In genomic region chr11:95411453-95412013, GRCm38 (mm10) we compare ENCODE assay signal across 14 mouse cellular contexts. TPM values are rescaled to one million over a fixed set of nuclear protein-coding genes. Genes with fewer than 3 reads are reported as not detected.
DNase-seq lines count a peak whose midpoint lies in the region; ATAC-seq and TF ChIP-seq lines count a peak whose summit lies in the region.
"Had no signal": no experiment of that assay in that cellular context is flagged by ENCODE, and none has a peak within 500 bp of the region (broad histone marks: within the 10 kb centered on the region; RNA-seq: fewer than 3 reads in every experiment).

No protein-coding gene starts in this region.

- H3K4me2 ChIP-seq in lung, postnatal 0 days (replicated peaks; ENCODE audit: low read depth, low read length): no peak overlapping the region
- peak overlapping the region; percentile 28 for H3K4me2 ChIP-seq in embryonic facial prominence, embryonic 13.5 days
- no peak overlapping the region for H3K4me2 ChIP-seq in midbrain, postnatal 0 days (ENCODE audit: low read depth, low read length, poor library complexity, severe bottlenecking)
- H3K4me2 ChIP-seq: liver, embryonic 13.5 days had no signal

- no peaks in the 10 kb centered on the region for H3K36me3 ChIP-seq in lung, postnatal 0 days (ENCODE audit: insufficient read depth, low read length)
- no peaks in the 10 kb centered on the region for H3K36me3 ChIP-seq in embryonic facial prominence, embryonic 13.5 days
- H3K36me3 ChIP-seq in midbrain, postnatal 0 days (ENCODE audit: insufficient read depth, low read length): no peaks in the 10 kb centered on the region
- H3K36me3 ChIP-seq: liver, embryonic 13.5 days had no signal

- H3K27ac ChIP-seq in gastrocnemius, adult 2 months: peak overlapping the region; percentile 98
- 0 out of 2 replicates have a peak overlapping the region, but pooled peaks have one; percentile 28 for H3K27ac ChIP-seq in lung, postnatal 0 days (ENCODE audit: low read length)
- peak overlapping the region; percentile 64 for H3K27ac ChIP-seq in embryonic facial prominence, embryonic 13.5 days
- H3K27ac ChIP-seq in midbrain, postnatal 0 days (ENCODE audit: low read depth, low read length): 0 out of 2 replicates have a peak overlapping the region, but pooled peaks have one; percentile 12
- H3K27ac ChIP-seq: liver, embryonic 13.5 days had no signal

- no peak overlapping the region for H3K9ac ChIP-seq in lung, postnatal 0 days (replicated peaks; ENCODE audit: low read depth)
- no peak overlapping the region for H3K9ac ChIP-seq in embryonic facial prominence, embryonic 13.5 days
- no peak overlapping the region for H3K9ac ChIP-seq in midbrain, postnatal 0 days (replicated peaks; ENCODE audit: low read length, poor library complexity, severe bottlenecking)
- H3K9ac ChIP-seq: liver, embryonic 13.5 days had no signal

- 63% methylated on average over 6 of the region's 6 CpGs for WGBS in lung, postnatal 0 days
- 28% methylated on average over 6 of the region's 6 CpGs for WGBS in embryonic facial prominence, embryonic 13.5 days
- 48% methylated on average over 6 of the region's 6 CpGs for WGBS in midbrain, postnatal 0 days

- peaks cover 10% of the 10 kb centered on the region; the same call in 1 of the 2 replicates for H3K4me1 ChIP-seq in lung, postnatal 0 days (ENCODE audit: insufficient read depth, low read depth, low read length)
- H3K4me1 ChIP-seq in embryonic facial prominence, embryonic 13.5 days: peaks cover 27% of the 10 kb centered on the region
- peaks cover 12% of the 10 kb centered on the region for H3K4me1 ChIP-seq in midbrain, postnatal 0 days (ENCODE audit: insufficient read depth, low read length)

- no peaks in the 10 kb centered on the region for H3K27me3 ChIP-seq in lung, postnatal 0 days (replicated peaks; ENCODE audit: insufficient read depth, low read length)
- no peaks in the 10 kb centered on the region for H3K27me3 ChIP-seq in embryonic facial prominence, embryonic 13.5 days
- H3K27me3 ChIP-seq in midbrain, postnatal 0 days (ENCODE audit: insufficient read depth, low read length): no peaks in the 10 kb centered on the region

- no peak for DNase-seq in gastrocnemius, adult 2 months
- no peak for DNase-seq in gastrocnemius, adult 8-10 months (ENCODE audit: low spot score in 2 of 2)
- no peak for DNase-seq in lung, postnatal 0 days (ENCODE audit: low spot score)
- no peak for DNase-seq in lung, postnatal 4 days
- peak; percentile 15 for DNase-seq in midbrain, postnatal 0 days (ENCODE audit: low spot score)
- DNase-seq in left cerebral cortex, postnatal 10 days (ENCODE audit: extremely low spot score in 1 of 2, low spot score in 2 of 2): no peak
- DNase-seq: cerebellum, adult 18-20 months; kidney, postnatal 10 days; layer of hippocampus, adult 9-11 months; liver, embryonic 13.5 days; lung, postnatal 14 days; right cerebral cortex, postnatal 25 days had no signal

- H3K9me3 ChIP-seq in lung, postnatal 0 days (ENCODE audit: low read length): no peaks in the 10 kb centered on the region
- no peaks in the 10 kb centered on the region for H3K9me3 ChIP-seq in embryonic facial prominence, embryonic 13.5 days
- no peaks in the 10 kb centered on the region for H3K9me3 ChIP-seq in midbrain, postnatal 0 days (ENCODE audit: low read length)
- H3K9me3 ChIP-seq: liver, embryonic 13.5 days had no signal

- intact Hi-C loops in gastrocnemius, adult 2 months (cut with DNase I): no loop called here
- intact Hi-C loops in left cerebral cortex, postnatal 10 days (cut with DNase I): no loop called here

- H3K4me3 ChIP-seq in gastrocnemius, adult 2 months: no peak overlapping the region
- no peak overlapping the region for H3K4me3 ChIP-seq in lung, postnatal 0 days (ENCODE audit: low read depth, low read length)
- H3K4me3 ChIP-seq in embryonic facial prominence, embryonic 13.5 days: no peak overlapping the region
- H3K4me3 ChIP-seq in midbrain, postnatal 0 days (ENCODE audit: low read depth, low read length): no peak overlapping the region
- H3K4me3 ChIP-seq: liver, embryonic 13.5 days had no signal

- no peak for ATAC-seq in lung, postnatal 0 days
- ATAC-seq in embryonic facial prominence, embryonic 13.5 days (ENCODE audit: insufficient number of reproducible peaks, insufficient read depth, low FRiP score, low TSS enrichment, low read depth): no peak
- ATAC-seq in midbrain, postnatal 0 days (ENCODE audit: low FRiP score): no peak
- ATAC-seq: intestine, postnatal 0 days had no signal

- no peak for TF ChIP-seq EP300 in lung, postnatal 0 days (IDR thresholded peaks at IDR 0.05)

- no peak for TF ChIP-seq CTCF in gastrocnemius, adult 2 months (IDR thresholded peaks at IDR 0.05)
- TF ChIP-seq CTCF in lung, postnatal 0 days (IDR thresholded peaks at IDR 0.05): no peak
- no peak for TF ChIP-seq CTCF in midbrain, postnatal 0 days (IDR thresholded peaks at IDR 0.05)

RNA-seq across cellular contexts. Expression of gene Spop, which starts 2.3 kb away (rescaled TPM):
- 100 to 1,000 TPM; 190 to 208 TPM for total RNA-seq in gastrocnemius, adult 2 months (2021)
- 100 to 1,000 TPM; 183 to 223 (median 204) TPM for total RNA-seq in gastrocnemius, adult 8-10 months (2022)
- polyA plus RNA-seq in lung, postnatal 0 days (2015; fragmentation: Nextera tagmentation; extraction: Ambion mirVana): 140 and 185 TPM in 2 replicates
- polyA plus RNA-seq in embryonic facial prominence, embryonic 13.5 days (2015; fragmentation: Nextera tagmentation; extraction: Ambion mirVana): 147 and 185 TPM in 2 replicates
- 54.3 and 66.5 TPM in 2 replicates for total RNA-seq in midbrain, postnatal 0 days (2014; rRNA removed)
- polyA plus RNA-seq in midbrain, postnatal 0 days (2015; fragmentation: Nextera tagmentation; extraction: Ambion mirVana): 192 and 231 TPM in 2 replicates
- total RNA-seq in left cerebral cortex, postnatal 10 days (2021): 100 to 1,000 TPM; 140 to 143 TPM

RNA-seq across cellular contexts. Expression of gene Slc35b1, which starts 27.0 kb away (rescaled TPM):
- 10 to 100 TPM; 42.4 to 49.5 TPM for total RNA-seq in gastrocnemius, adult 2 months (2021)
- total RNA-seq in gastrocnemius, adult 8-10 months (2022): 10 to 100 TPM; 49.1 to 55.1 (median 51.9) TPM
- 87.3 and 96.8 TPM in 2 replicates for polyA plus RNA-seq in lung, postnatal 0 days (2015; fragmentation: Nextera tagmentation; extraction: Ambion mirVana)
- polyA plus RNA-seq in embryonic facial prominence, embryonic 13.5 days (2015; fragmentation: Nextera tagmentation; extraction: Ambion mirVana): 120 and 133 TPM in 2 replicates
- total RNA-seq in midbrain, postnatal 0 days (2014; rRNA removed): 92.4 and 99.1 TPM in 2 replicates
- polyA plus RNA-seq in midbrain, postnatal 0 days (2015; fragmentation: Nextera tagmentation; extraction: Ambion mirVana): 154 and 168 TPM in 2 replicates
- total RNA-seq in left cerebral cortex, postnatal 10 days (2021): 10 to 100 TPM; 78.8 to 79.4 TPM

Comparison
In these comparisons a context has a peak if more than half of its experiments do, and no peak if none do; other contexts are left out.
1. H3K27ac ChIP-seq: peak in every context shown above with its lines; median percentile 98 in gastrocnemius, adult 2 months; 64 in embryonic facial prominence, embryonic 13.5 days; 28 in lung, postnatal 0 days; 12 in midbrain, postnatal 0 days.